Mouse (Mus musculus) spleen, postnatal 4 days (tissue): ENCODE measurements around the gene Chit1.

Experiments used
- DNase-seq, 2 experiments: peaks; one replicate each; pipeline ENCODE4 v3.0.0; 2022; ENCODE audit warnings: low spot score in 2 of 2

The Chit1 gene

GRCm38 (mm10) chr1:134110979-134111378 lies at the start of gene Chit1:
Gene Chit1, plus strand, starts transcription at chr1:134111242.
- DNase-seq, result peak in 1 of 2 experiments; percentile 12

GRCm38 (mm10) chr1:134061915-134062314 lies 49.1 kb upstream of the Chit1 start:
- no peak for DNase-seq

- DNase-seq, result no peak
Measured at GRCm38 (mm10) chr1:134062411-134063085, 48.5 kb upstream of the Chit1 start.

- DNase-seq, result peak; percentile 75 to 85
Measured at GRCm38 (mm10) chr1:134063086-134063772, 47.8 kb upstream of the Chit1 start.

GRCm38 (mm10) chr1:134063773-134064125 lies 47.3 kb upstream of the Chit1 start:
- peak; percentile 61 to 79 for DNase-seq

- peak in 1 of 2 experiments; percentile 64 for DNase-seq
Measured at GRCm38 (mm10) chr1:134064296-134064831, 46.7 kb upstream of the Chit1 start.

GRCm38 (mm10) chr1:134065241-134065809 lies 45.7 kb upstream of the Chit1 start:
- peak; percentile 55 to 75 for DNase-seq

- DNase-seq, result no peak
Measured at GRCm38 (mm10) chr1:134066554-134066953, 44.5 kb upstream of the Chit1 start.

- peak in 1 of 2 experiments; percentile 59 for DNase-seq
Measured at GRCm38 (mm10) chr1:134067143-134067619, 43.9 kb upstream of the Chit1 start.

GRCm38 (mm10) chr1:134070099-134070669 lies 40.9 kb upstream of the Chit1 start:
- DNase-seq, result no peak

GRCm38 (mm10) chr1:134071411-134072018 lies 39.5 kb upstream of the Chit1 start:
- peak in 1 of 2 experiments; percentile 28 for DNase-seq

GRCm38 (mm10) chr1:134073061-134073564 lies 37.9 kb upstream of the Chit1 start:
- DNase-seq, result peak; percentile 77 to 78

GRCm38 (mm10) chr1:134073658-134074057 lies 37.4 kb upstream of the Chit1 start:
- DNase-seq, result no peak

GRCm38 (mm10) chr1:134074184-134074583 lies 36.9 kb upstream of the Chit1 start:
- DNase-seq, result no peak

- peak in 1 of 2 experiments; percentile 31 for DNase-seq
Measured at GRCm38 (mm10) chr1:134074606-134075005, 36.4 kb upstream of the Chit1 start.

- DNase-seq, result no peak
Measured at GRCm38 (mm10) chr1:134075532-134075931, 35.5 kb upstream of the Chit1 start.

- no peak for DNase-seq
Measured at GRCm38 (mm10) chr1:134076789-134077188, 34.3 kb upstream of the Chit1 start.

- DNase-seq, result peak; percentile 56 to 77
Measured at GRCm38 (mm10) chr1:134077389-134078060, 33.5 kb upstream of the Chit1 start.

- DNase-seq, result peak; percentile 75 to 80
Measured at GRCm38 (mm10) chr1:134078061-134078795, 32.8 kb upstream of the Chit1 start.
